Mouse (Mus musculus): ENCODE data around the gene Pofut1.
"Not testable (repeated sequence)": the region's sequence is repeated elsewhere in the genome, so short reads cannot be mapped to it uniquely, and the experiment has no call there.

Pofut1 gene

DNA sequence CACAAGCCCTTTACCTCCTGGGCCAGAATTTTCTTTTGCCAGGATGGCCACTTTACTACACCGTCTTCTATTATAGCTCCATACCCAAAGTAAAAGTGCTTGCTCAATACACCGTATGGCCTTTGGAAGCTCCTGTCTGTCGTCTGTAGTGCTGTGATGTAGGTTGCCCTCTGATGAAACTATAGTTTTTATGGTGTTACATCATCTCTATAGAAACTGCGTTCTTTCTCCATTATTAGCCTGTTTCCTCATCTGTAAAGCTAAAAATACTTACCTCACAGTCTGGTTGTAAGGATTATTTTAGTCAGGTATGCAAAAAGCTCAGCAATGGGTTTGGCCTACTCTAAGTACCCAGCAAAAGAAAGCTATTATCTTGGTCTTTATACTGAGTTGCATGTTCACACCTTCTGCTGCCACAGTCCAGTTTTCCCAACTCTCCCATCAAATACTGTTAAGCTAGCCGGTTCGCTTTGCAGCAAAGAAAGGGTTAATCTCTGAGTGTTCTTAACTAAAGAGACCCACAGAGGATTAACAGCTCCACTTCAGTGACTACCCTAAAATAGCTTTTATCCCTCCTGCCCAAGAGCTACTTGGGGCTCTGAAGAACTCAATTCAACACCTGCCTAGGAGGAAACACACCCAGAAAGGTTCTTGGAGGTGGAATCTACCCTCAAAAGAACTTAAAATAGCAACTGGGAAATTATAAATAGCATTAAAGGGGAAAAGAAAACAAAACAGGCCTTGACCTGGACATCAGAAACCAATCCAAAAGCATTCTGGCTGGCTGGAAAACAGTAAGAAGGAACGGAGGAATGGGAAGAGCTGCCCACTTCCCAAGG lies 2.1 kb upstream of the Pofut1 start:
- DNase-seq (ENCODE audit: low spot score) = no peak

DNA sequence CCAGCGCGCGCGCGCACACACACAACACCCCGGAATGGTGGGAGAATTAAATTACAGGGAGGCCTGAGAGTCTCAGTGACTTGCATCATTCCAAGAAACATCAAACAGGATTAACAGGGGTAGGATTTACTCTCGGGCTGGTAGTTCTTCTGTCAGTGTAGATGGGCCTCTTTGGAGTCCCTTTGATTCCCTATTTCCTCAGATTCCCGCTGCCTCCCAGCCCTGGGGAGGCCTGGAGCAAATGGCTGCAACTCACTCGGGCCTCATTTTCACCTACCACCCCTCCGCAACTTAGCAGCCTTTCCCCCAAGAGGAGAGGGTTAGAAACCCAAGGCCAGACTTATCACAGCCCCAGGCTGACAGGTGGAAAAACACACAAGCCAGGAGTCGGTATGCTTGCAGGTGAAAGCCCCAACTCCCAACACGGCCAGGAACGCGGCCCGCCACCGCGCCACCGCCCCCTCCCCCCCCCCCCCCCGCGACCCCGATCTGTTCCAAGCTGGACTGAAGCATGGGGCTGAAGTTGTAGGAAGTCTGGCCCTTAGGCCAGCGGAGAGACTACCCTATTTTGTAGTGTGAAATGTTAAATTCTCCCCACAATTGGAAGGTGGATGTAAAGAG lies 1.4 kb upstream of the Pofut1 start:
- DNase-seq (ENCODE audit: low spot score) = peak; percentile 43

GRCm38 (mm10) chr2:153240701-153241235 lies 565 bp upstream of the Pofut1 start:
- DNase-seq (ENCODE audit: low spot score) = peak; percentile 43

- no peak for DNase-seq (ENCODE audit: low spot score)
These were observed 823 bp downstream of the Pofut1 start for GRCm38 (mm10) chr2:153242156-153242555.

- DNase-seq (ENCODE audit: low spot score) = no peak
These were observed 8.4 kb downstream of the Pofut1 start for GRCm38 (mm10) chr2:153249751-153250150.

GRCm38 (mm10) chr2:153256604-153257003 lies 15.3 kb downstream of the Pofut1 start:
- no peak for DNase-seq (ENCODE audit: low spot score)

- DNase-seq (ENCODE audit: low spot score) = no peak
These were observed 17.9 kb downstream of the Pofut1 start for GRCm38 (mm10) chr2:153259030-153259863.

DNA sequence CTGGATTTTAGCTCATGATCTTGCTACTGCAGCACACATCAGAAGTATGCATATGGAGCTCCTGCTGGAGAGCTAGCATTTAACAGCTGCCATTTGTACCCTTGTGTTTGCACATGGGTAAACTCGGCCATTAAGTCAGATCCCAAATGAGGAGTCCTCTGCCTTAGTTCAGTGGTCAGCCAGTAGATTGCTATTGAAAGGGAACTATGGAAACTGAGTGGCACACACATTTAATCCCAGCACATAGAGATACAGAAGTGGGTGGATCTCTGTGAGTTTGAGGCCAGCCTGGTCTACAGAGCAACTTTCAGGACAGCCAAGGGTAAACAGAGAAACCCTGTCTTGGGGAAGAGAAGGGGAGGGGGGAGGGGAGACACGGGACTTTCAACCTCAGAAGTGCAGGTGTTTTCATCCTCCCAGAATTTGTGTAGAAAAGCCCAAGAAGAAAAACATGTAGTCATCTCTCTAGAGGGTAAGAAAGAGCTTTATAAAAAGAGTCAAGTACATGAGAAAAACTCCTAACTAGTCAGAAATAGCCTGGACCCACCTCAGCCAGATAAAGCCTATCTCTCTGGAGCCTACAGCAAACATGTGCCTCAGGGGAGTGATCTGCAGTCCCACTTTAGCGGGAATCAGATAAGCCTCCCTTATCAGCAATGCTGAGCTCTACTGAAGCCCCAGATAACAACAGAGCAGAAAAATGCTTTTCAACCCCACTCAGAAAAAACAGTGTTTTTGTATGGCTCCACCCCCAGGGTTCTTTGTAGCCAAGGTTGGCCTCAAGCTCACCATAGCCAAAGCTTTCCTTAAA lies 18.7 kb downstream of the Pofut1 start:
- no peak for DNase-seq (ENCODE audit: low spot score)

DNA sequence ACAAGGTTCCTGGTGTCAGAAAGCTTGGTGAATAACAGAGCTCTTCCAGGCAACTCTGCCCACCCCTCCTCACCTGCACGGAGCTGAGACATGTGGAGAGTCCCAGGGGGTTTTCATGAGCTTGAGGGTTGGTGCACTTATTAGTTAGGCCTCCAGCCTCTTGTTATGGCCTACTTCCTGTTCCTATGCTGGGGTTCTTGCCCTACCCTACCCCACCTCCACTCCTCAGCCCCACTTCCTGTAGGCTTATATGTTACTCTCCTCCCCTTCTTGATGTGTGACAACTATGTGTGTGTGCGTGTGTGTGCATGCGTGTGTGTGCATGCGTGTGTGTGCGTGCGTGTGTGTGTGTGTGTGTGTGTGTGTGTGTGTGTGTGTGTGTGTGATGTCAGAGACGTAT lies 21.7 kb downstream of the Pofut1 start:
- DNase-seq (ENCODE audit: low spot score) = no peak

DNA sequence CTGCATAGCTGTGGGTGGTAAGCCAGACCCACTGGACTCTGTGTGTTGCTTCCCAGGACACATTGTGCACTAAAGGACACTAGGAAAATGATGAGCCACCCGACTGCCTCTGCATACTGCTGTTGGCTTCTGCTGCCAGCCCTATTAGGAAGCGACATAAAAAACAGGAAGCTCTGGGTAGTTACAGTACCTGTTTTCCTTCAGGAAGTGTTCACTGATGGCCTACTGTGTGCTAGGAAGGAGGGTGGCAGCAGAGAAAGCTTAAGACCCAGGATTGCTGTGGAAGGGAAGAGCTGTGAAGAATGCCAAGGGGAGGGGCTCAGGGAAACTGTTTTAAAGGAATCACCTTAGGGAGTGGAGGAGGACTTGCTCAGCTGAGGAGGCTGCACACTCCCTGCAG lies 26.0 kb downstream of the Pofut1 start:
- DNase-seq (ENCODE audit: low spot score) = no peak

- not testable (repeated sequence) for DNase-seq (ENCODE audit: low spot score)
These were observed 29.0 kb downstream of the Pofut1 start for GRCm38 (mm10) chr2:153270231-153270915.

DNA sequence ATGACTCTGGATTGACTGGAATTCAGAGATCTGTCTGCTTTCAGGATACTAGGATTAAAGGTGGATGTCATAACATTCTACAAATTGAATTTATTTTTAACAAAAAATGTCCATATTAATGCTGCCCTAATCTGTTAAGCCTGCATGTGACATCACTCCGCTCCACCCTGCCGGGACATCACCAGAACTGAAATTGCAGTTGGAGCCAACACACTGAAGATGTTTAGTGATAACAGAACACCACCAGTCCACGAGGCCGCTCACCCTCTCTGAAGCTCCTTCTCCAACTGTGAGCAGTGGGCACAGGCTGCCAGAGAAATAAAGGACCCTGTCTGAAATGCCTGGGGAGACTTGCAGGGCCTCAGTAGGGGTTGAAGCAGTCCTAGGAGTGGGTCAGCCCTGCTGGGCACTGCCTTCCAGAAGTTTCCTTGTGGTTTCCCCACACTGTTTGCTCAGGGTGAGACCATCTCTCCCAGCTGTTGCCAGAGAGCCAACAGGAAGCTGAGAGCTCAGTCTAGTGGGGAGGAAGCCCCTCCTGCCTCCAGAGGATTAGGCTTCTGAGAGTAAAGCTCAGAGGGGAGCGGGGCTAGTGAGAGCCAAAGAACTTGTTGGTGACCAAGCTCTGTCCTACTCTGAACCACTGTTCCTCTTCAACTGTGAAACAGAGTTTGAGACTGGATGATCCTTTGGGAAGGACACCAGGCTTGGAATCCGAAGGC lies 33.0 kb downstream of the Pofut1 start:
- not testable (repeated sequence) for DNase-seq (ENCODE audit: low spot score)

GRCm38 (mm10) chr2:153274919-153275247 lies 33.5 kb downstream of the Pofut1 start:
- DNase-seq (ENCODE audit: low spot score) = no peak

GRCm38 (mm10) chr2:153275577-153275976 lies 34.2 kb downstream of the Pofut1 start:
- not testable (repeated sequence) for DNase-seq (ENCODE audit: low spot score)

GRCm38 (mm10) chr2:153276440-153276839 lies 35.1 kb downstream of the Pofut1 start:
- DNase-seq (ENCODE audit: low spot score) = no peak

GRCm38 (mm10) chr2:153276846-153277245 lies 35.5 kb downstream of the Pofut1 start:
- not testable (repeated sequence) for DNase-seq (ENCODE audit: low spot score)

DNA sequence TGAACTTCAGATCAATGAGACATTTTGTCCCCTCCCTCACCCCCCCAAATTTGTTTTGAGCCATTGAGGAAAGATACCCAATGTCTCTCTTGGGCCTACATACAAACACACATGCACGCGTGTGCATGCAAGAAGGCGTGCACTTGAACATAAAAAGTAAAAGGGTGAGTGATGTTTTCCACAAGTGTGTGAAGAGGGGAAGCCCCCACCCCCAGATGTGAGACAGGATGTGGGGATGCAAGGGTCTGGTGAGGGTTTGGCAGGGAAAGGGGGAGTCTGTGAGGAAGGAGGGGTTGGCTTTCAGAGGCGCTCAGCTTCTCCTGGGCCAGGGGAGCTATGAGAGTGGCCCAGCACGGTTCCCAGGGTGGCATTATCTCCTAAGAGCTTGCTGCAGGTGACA lies 37.0 kb downstream of the Pofut1 start:
- no peak for DNase-seq (ENCODE audit: low spot score)

DNA sequence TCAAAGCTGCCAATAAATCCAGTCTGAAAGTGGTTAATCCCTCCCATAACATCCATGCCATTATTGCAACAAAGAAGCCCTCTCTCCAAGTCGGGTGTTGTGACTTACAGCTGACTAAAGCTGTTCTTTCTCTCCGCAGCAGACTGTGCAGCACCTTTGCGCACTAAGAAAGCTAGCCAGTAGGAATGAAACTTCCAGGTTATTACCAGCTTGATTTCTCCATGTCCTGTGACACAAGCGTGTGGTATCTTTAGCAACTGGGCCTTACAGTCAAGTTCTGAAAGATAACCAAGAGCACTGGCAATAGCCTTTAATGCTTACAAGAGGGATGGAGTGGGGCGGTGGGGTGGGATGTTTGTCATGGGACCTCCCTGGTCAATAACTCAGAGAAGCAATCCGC lies 42.6 kb downstream of the Pofut1 start:
- no peak for DNase-seq (ENCODE audit: low spot score)

- DNase-seq (ENCODE audit: low spot score) = no peak
These were observed 45.2 kb downstream of the Pofut1 start for GRCm38 (mm10) chr2:153286524-153286923.

DNA sequence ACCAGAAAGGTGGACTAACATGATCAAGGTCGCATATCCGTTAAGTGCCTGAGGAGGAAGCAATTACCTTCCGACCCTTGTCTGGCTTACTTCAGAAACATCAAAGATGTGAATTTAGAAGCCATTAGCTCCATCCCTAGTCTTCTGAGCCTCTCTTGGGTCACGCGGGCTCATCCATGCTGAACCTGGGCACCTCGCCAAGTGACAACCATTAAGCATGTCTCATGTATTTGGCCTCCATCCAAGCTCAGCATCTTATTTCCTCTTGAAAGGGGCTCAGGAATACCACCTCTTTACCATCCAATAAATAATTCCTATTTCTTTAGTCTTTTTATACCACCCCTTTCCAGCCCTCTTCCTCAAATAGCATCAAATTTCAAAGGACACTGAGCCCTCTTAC lies 46.5 kb downstream of the Pofut1 start:
- DNase-seq (ENCODE audit: low spot score) = no peak
